Mouse (Mus musculus) limb, embryonic 12.5 days (tissue): Measurements from ENCODE around the gene Syt17. TPM values are rescaled to one million over a fixed set of nuclear protein-coding genes. Genes with fewer than 3 reads are reported as not detected.

Source experiments
- ATAC-seq: fragments of 200-750 bp; cut with Nextera tagmentation; 2 replicates; pipeline ENCODE4 v1.8.0; 2017; ENCODE audit warnings: low read depth, moderate TSS enrichment; ENCODE audit not compliant: insufficient number of reproducible peaks, insufficient read depth, low FRiP score, low TSS enrichment
- H3K27ac ChIP-seq: fragments of 300-500 bp; sonication (generic); 2 replicates; pipeline ENCODE4 v1.5.1; 2016; ENCODE audit warnings: mild to moderate bottlenecking, moderate library complexity
- H3K27me3 ChIP-seq: fragments of 300-500 bp; sonication (generic); 2 replicates; pipeline ENCODE4 v1.6.1; 2016; ENCODE audit warnings: mild to moderate bottlenecking, moderate library complexity
- H3K36me3 ChIP-seq: fragments of 300-500 bp; sonication (generic); 2 replicates; pipeline ENCODE4 v1.6.1; 2016; ENCODE audit warnings: mild to moderate bottlenecking, moderate library complexity
- H3K4me1 ChIP-seq: fragments of 300-500 bp; sonication (generic); replicated peaks from 2 replicates; pipeline ENCODE4 v1.6.1; 2016
- H3K4me2 ChIP-seq: fragments of 300-500 bp; sonication (generic); 2 replicates; pipeline ENCODE4 v1.6.1; 2016; ENCODE audit warnings: mild to moderate bottlenecking, moderate library complexity
- H3K4me3 ChIP-seq: fragments of 300-500 bp; sonication (generic); replicated peaks from 2 replicates; pipeline ENCODE4 v1.5.1; 2016; ENCODE audit warnings: mild to moderate bottlenecking
- H3K9ac ChIP-seq: fragments of 300-500 bp; sonication (generic); replicated peaks from 2 replicates; pipeline ENCODE4 v1.6.1; 2016; ENCODE audit warnings: mild to moderate bottlenecking, moderate library complexity
- H3K9me3 ChIP-seq: fragments of 300-500 bp; sonication (generic); 2 replicates; pipeline ENCODE4 v1.6.1; 2016; ENCODE audit warnings: mild to moderate bottlenecking, moderate library complexity
- WGBS: fragments of 180-500 bp; shearing (Covaris S2); methylation state at CpG from one replicate; pipeline ENCODE4 v1.1.7; 2016; 5-methylcytosine and 5-hydroxymethylcytosine counted together
- polyA plus RNA-seq: library from polyadenylated mRNA; unstranded; fragments of >200 nt; fragmentation: Nextera tagmentation; extraction: Ambion mirVana; gene quantifications from 2 replicates; pipeline ENCODE4 v1.2.1, GENCODE M21; 2016

The Syt17 gene
- polyA plus RNA-seq, 1 experiment from 2014 or later = 1.7 TPM

DNA sequence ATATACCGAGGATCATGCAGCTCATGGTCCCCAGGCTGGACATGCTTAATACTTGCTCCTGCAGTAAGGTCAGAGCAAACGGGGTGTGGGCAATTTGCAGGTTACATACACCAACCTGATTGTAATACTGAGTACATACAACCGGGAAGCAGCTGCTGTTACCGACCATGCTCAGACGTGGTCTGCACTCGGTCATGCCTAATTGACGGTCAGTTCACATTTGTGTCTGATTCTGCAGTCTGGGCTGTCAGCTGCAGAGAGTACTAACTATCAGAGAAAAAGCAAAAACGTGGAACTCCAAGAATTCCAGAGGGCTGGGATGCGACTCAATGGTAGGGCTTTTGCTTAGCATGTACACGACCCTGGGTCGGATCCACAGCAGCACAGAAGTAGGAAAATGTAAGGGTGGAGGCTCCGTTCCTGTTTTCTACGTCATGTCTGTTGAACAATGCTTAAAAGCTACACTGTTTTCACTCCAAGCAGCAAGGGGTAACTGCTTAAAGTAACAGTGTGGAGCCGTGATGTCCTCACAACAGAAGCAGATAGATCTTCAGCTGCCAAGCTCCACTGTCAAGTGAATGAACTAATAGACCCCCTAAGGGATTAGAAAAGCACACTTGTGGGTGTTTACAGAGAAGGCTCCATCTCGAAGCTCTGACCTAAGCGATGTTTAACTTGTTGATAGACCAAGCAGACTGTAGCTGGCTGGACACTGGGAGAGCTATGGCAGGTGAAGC, 13.5 kb upstream of the Syt17 start:
- H3K4me3 ChIP-seq = no peak overlapping the region
- no peak for ATAC-seq
- 59% methylated on average over 16 of the region's 16 CpGs for WGBS

DNA sequence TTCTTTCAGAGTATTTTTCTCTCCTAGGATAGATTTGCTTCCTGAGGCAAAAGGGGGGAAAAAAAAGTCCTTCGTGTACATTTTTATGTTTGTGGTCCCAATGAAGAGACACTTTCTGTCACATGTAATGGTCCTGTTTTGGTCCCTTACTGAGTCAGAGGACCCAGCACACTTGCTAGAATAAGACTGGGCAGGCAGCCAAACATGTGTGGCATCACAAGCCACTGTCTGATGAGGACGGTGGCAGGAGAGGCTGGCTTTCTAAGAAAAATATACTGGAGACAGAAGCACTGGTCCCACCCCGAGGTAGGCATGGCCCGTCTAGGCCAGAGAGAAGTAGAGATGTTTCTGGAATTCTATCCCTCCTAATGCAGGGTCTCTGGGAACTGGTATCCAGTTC, 5.7 kb upstream of the Syt17 start:
- 73% methylated on average over 4 of the region's 4 CpGs for WGBS
- no peak for ATAC-seq
- H3K9me3 ChIP-seq = no peaks in the 10 kb centered on the region

More for the DNA sequence above, 13.5 kb upstream of the Syt17 start:
- Histone ChIP-seq H3K4me1 (peaks cover 10% of the 10 kb centered on the region), H3K27me3 (no peaks in the 10 kb centered on the region; the same call in 1 of the 2 replicates), H3K27ac (no peak overlapping the region), H3K36me3 (no peaks in the 10 kb centered on the region), H3K4me2 (no peak overlapping the region), H3K9me3 (no peaks in the 10 kb centered on the region), H3K9ac (no peak overlapping the region)

DNA sequence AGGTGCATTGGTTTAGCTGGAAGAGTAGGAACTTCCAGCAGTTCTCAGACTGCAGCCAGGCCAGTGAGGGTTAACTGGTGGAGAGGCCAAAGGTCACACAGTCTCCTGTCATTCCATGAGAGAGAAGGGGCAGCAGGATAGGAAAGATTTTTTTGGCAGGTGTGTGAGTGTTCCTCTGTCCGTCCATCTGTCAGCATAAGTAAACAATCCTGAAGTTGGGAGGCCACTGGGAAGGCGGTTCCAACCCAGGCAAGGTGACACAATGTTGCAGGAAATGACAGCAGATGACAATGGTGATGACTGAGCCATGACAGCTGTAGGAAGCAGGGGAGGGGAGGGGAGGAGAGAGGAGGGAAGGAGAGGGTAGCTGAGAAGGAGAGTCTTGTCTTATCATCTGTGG, 4.9 kb upstream of the Syt17 start:
- no peaks in the 10 kb centered on the region for H3K36me3 ChIP-seq
- no peaks in the 10 kb centered on the region for H3K9me3 ChIP-seq
- no peak overlapping the region for H3K27ac ChIP-seq
- ATAC-seq = no peak
- no peak overlapping the region for H3K9ac ChIP-seq
- H3K4me1 ChIP-seq = peaks cover 8% of the 10 kb centered on the region
- H3K4me3 ChIP-seq = no peak overlapping the region
- peaks cover 7% of the 10 kb centered on the region for H3K27me3 ChIP-seq
- no peak overlapping the region for H3K4me2 ChIP-seq
- WGBS = 39% methylated on average over 2 of the region's 2 CpGs

More for the DNA sequence above, 5.7 kb upstream of the Syt17 start:
- Histone ChIP-seq H3K4me1 (no peaks in the 10 kb centered on the region), H3K4me2 (no peak overlapping the region), H3K4me3 (no peak overlapping the region), H3K36me3 (no peaks in the 10 kb centered on the region), H3K27ac (no peak overlapping the region), H3K27me3 (no peaks in the 10 kb centered on the region), H3K9ac (no peak overlapping the region)

DNA sequence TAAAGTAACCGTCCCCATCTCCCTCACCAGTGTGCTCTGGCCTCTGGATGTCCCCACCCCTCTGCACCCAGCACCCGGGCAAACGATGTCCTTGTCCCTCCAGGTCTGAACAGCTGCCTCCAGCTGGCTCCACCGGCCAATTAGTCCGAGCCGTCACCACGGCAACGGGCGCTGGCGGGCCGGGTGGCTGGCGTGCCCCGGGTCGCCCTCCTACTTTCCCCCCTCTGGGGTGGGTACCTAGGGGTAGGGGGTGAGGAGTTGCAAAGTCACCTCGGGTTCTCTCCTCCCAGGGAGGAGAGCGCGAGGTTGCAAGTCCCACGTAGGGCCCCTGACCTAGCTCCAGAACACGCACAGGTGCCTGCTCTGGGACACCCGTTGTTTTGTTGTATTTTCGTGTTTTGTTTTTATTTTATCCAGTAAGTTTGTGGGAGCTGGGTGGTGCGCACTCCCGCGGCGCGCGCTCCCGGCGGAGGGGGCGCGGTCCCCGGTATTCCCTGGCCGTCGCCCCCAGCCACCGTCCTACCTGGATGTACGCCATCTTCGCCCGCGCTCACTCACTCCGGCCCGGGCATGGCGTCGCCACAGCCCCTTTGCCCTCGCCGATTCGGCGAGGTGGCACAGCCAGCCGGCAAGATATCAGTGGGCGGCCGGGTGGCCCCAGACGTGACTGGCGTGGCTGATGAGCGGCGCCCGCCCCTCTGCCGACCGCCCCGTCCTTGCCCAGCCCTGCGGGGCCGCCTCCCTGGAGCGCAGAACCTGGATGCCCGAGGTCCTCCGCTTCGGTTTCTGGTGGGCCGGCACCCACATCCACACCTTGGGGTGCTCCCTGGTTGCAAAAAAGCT, 510 bp downstream of the Syt17 start:
- Histone ChIP-seq H3K9me3 (no peaks in the 10 kb centered on the region), H3K4me3 (peak overlapping the region; percentile 67), H3K27me3 (peaks cover 48% of the 10 kb centered on the region), H3K27ac (no peak overlapping the region), H3K9ac (peak overlapping the region; percentile 67), H3K36me3 (no peaks in the 10 kb centered on the region), H3K4me1 (peaks cover 26% of the 10 kb centered on the region), H3K4me2 (peak overlapping the region; percentile 96)
- ATAC-seq = peak; percentile 39
- under 1% methylated on average over 65 of the region's 65 CpGs for WGBS

DNA sequence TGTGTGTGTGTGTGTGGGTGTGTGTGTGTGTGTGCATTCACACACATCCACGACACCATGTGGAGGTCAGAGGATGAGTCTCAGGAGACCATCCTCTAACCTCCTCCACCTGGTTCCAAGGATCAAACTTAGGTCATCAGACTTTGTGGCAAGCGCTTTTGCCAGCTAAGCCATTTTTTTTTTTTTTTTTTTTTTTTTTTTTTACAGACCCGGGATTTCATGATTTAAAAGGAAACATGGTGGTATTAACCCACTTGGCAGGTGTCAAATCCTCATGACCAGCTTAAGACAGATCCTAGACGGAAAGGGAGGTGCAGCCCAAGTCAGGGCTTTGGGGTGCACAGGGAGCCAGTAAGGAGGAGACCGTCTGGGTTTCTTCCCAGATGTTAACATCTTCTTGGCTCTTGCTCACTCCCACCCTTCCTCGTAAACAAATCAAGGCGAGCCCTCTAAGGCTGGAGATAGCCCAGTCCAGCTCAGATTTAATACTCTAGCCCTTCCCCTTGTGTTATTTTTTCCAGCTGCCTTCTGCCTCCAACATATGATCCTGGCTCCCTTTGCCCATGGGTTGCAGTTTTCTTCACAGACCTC, 4.0 kb downstream of the Syt17 start:
- Histone ChIP-seq H3K4me2 (no peak overlapping the region), H3K9me3 (no peaks in the 10 kb centered on the region), H3K4me1 (peaks cover 26% of the 10 kb centered on the region), H3K4me3 (no peak overlapping the region), H3K27ac (no peak overlapping the region), H3K27me3 (peaks cover 51% of the 10 kb centered on the region), H3K36me3 (no peaks in the 10 kb centered on the region), H3K9ac (no peak overlapping the region)
- ATAC-seq = no peak
- 44% methylated on average over 7 of the region's 7 CpGs for WGBS

DNA sequence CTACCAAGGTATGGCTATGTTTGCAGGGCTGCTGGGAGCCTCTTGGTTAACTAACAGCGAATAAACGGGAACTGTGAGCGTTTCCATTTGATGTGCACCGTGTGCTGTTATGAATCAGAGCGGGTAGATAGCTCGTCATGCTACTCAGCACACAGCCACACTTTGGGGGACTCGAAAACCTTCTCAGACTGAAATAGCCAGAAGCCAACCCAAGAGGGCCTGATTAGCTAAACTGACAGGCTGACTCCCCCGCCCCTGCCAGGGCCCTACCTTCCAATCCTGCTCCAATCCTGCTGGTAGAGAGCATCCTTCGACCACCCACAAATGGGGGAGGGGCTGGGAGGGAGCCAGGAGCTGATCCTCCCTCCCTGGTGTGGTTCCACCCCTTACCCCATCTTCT, 4.7 kb downstream of the Syt17 start:
- H3K27me3 ChIP-seq = peaks cover 48% of the 10 kb centered on the region
- no peak overlapping the region for H3K4me3 ChIP-seq
- no peak overlapping the region for H3K27ac ChIP-seq
- H3K9ac ChIP-seq = no peak overlapping the region
- H3K36me3 ChIP-seq = no peaks in the 10 kb centered on the region
- H3K4me2 ChIP-seq = peak overlapping the region; percentile 23
- H3K4me1 ChIP-seq = peaks cover 22% of the 10 kb centered on the region
- ATAC-seq = no peak
- whole genome bisulfite sequencing = 5% methylated on average over 9 of the region's 9 CpGs
- no peaks in the 10 kb centered on the region for H3K9me3 ChIP-seq

DNA sequence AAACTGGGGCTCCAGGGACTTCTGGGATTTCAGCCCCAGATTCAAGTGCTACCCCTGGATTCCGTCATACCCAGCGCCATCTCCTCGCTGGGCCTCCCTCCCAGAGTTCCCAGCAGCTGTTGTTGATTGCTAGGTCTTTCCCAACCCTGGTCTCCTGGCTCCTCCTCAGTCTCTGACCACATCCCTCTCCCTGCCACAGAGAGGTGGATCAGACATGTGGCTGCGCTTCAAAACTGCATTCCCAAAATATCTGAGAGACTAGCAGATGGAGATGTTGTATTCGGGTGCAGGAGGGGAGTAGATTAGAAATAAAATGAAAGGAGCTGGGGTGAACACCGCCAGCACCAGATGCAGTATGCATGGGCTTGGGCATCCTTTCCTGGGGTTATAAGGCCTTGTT, 6.5 kb downstream of the Syt17 start:
- Histone ChIP-seq H3K4me1 (peaks cover 11% of the 10 kb centered on the region), H3K27me3 (peaks cover 30% of the 10 kb centered on the region), H3K4me3 (no peak overlapping the region), H3K27ac (no peak overlapping the region), H3K9me3 (no peaks in the 10 kb centered on the region), H3K9ac (no peak overlapping the region), H3K36me3 (no peaks in the 10 kb centered on the region), H3K4me2 (no peak overlapping the region)
- ATAC-seq = no peak
- WGBS = 77% methylated on average over 6 of the region's 6 CpGs

DNA sequence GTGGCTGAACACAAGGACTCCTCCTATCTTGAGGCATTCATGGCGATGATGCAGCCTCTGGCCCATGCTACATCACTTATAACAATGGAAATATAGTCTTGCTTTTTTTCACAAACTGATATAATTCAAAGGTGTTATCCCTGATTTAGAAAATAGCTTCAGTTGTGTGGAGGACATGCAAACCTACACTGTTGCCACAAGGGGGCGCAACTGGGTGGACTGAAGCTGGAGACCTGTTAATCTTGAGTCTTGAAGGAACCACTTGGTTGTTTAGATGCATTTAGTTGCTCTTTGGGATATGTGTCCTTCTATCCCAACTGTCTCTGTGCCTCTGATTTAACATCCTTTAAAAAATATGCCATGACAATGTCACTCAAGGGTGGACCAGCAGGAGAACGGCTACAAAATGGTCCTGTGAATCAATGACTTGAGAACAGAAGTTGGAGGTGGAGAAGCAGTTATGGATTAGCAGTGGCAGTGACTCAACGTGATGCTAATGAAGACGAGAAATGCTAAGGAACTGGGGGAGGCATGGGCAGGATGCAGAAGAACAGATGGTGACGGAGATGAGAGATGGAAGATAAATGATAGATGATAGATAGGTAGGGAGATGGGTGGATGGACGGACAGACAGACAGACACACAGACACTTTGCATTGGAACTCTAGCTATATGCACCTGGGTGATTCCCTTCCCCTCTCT, 10.8 kb downstream of the Syt17 start:
- H3K4me2 ChIP-seq = no peak overlapping the region
- H3K4me1 ChIP-seq = no peaks in the 10 kb centered on the region
- no peak overlapping the region for H3K4me3 ChIP-seq
- H3K27me3 ChIP-seq = peaks cover 2% of the 10 kb centered on the region; the same call in 1 of the 2 replicates
- no peak overlapping the region for H3K27ac ChIP-seq
- H3K36me3 ChIP-seq = no peaks in the 10 kb centered on the region
- WGBS = 54% methylated on average over 7 of the region's 7 CpGs
- ATAC-seq = no peak
- H3K9ac ChIP-seq = no peak overlapping the region
- H3K9me3 ChIP-seq = no peaks in the 10 kb centered on the region

DNA sequence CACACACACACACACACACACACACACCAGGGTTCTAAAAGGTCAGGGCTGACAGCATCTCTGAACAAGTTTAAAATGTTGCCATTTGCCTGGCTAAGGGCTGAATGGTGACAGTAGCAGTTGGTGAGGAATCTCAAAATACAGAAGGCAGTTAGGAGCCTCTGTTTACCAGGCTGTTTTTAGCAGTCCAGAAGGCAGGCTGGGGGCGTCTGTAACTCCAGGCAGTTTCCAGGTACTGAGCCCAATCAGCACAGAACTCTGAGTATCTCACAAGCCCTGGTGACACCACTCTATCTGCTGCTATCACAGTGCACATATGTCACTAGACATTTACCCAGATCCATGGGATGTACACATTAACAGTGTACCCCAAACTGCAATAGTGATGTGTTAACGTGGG, 19.1 kb downstream of the Syt17 start:
- H3K9me3 ChIP-seq = no peaks in the 10 kb centered on the region
- ATAC-seq = no peak
- H3K4me3 ChIP-seq = no peak overlapping the region
- H3K4me1 ChIP-seq = no peaks in the 10 kb centered on the region
- no peaks in the 10 kb centered on the region for H3K27me3 ChIP-seq
- WGBS = 69% methylated on average over 2 of the region's 2 CpGs
- no peak overlapping the region for H3K4me2 ChIP-seq
- H3K36me3 ChIP-seq = no peaks in the 10 kb centered on the region
- no peak overlapping the region for H3K9ac ChIP-seq
- H3K27ac ChIP-seq = no peak overlapping the region

DNA sequence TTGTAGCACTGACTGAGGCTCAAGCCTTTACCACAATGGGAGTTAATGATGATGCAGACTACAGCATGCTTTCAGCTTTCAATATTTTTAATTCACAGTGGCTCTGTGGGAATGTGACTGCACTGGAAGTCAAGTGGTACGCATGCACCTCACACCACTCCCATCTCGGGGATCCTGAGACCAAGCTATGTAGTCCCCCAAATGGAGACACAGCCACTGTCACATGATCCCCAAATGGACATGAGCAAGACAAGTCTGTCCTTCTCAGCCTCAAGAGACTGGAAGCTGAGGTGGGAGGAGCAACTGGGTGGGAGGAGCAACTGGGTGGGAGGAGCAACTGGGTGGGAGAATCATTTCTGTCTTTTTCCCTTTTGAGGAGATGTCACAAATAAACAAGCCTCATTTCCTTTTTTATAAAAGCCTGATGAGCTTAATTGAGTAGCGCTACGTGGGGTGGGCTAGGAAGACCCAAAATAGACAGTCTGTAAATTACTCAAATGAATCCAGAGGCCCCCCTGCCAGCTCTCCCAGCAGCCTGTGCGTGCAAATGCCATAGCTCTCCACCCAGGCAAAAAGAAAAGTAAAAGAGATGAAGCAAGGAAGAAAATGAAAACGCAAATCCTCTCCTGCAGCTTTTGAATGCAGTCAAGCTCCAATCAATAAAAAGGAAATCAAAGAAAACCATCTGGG, 28.4 kb downstream of the Syt17 start:
- Histone ChIP-seq H3K9me3 (no peaks in the 10 kb centered on the region), H3K27me3 (no peaks in the 10 kb centered on the region), H3K4me2 (0 out of 2 replicates have a peak overlapping the region, but pooled peaks have one; percentile 2), H3K36me3 (no peaks in the 10 kb centered on the region), H3K4me1 (no peaks in the 10 kb centered on the region), H3K27ac (no peak overlapping the region), H3K9ac (no peak overlapping the region), H3K4me3 (no peak overlapping the region)
- ATAC-seq = no peak
- WGBS = 65% methylated on average over 6 of the region's 6 CpGs
